Comparison of ENCODE assay signal across 8 mouse cellular contexts in the genomic region with DNA sequence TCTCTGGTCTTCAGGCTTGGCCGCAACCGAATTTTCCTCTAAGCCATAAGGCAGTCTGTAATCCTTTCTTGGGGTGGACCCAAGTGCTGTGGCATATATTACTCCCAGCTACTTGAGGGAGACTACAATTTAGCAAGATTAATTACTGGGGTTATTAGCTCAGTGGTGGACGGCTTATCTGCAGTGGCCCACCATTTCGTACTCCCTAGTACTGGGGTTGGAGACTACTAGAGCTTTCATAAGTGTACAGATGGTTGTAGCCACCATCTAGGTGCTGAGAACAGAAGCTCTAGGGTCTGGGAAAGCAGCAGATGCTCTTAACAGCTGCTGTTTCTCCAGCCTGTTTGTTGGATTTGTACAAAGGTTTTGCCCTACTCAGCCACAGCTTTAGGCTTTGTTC. TPM values are rescaled to one million over a fixed set of nuclear protein-coding genes. Genes with fewer than 3 reads are reported as not detected.
DNase-seq lines count a peak whose midpoint lies in the region; ATAC-seq and TF ChIP-seq lines count a peak whose summit lies in the region.

No protein-coding gene starts in this region.

- no peak for DNase-seq in heart, adult 2 months
- DNase-seq in heart, adult 9 months (ENCODE audit: low spot score in 2 of 2) = no peak
- peak; percentile 42 for DNase-seq in MEL (ENCODE audit: low read depth, low spot score)
- DNase-seq in hindbrain, embryonic 10.5 days (ENCODE audit: low spot score) = peak; percentile 11
- DNase-seq in midbrain, embryonic 14.5 days = peak; percentile 17
- no peak for DNase-seq in right cerebral cortex, postnatal 14 days
- no peak for DNase-seq in spleen, postnatal 4 days (ENCODE audit: low spot score in 2 of 2)
- no peak for DNase-seq in Muller cell, postnatal 12 days (ENCODE audit: inconsistent ontology term)

- H3K36me3 ChIP-seq in heart, adult 2 months (ENCODE audit: control insufficient read depth, insufficient read depth, low read length) = no peaks in the 10 kb centered on the region
- H3K36me3 ChIP-seq in MEL (ENCODE audit: control insufficient read depth in 1 of 2, insufficient read depth in 2 of 2, low read length in 2 of 2) = peaks cover 8 to 9% of the 10 kb centered on the region in 2 experiments
- peaks cover 37% of the 10 kb centered on the region for H3K36me3 ChIP-seq in hindbrain, embryonic 10.5 days
- peaks cover 33% of the 10 kb centered on the region for H3K36me3 ChIP-seq in midbrain, embryonic 14.5 days (ENCODE audit: control insufficient read depth, insufficient read depth, low read length)

- peak overlapping the region; percentile 58 for H3K4me2 ChIP-seq in midbrain, embryonic 14.5 days (ENCODE audit: low read length)

- WGBS in heart, adult 2 months = 20% methylated on average over 4 of the region's 4 CpGs
- WGBS in hindbrain, embryonic 10.5 days = 54% methylated on average over 4 of the region's 4 CpGs
- WGBS in midbrain, embryonic 14.5 days = 28% methylated on average over 4 of the region's 4 CpGs

- H3K4me1 ChIP-seq in heart, adult 2 months (ENCODE audit: control insufficient read depth, insufficient read depth, low read length) = peaks cover 5% of the 10 kb centered on the region
- peaks cover 3 to 7% of the 10 kb centered on the region in 2 experiments; a peak in 3 of 4 replicates for H3K4me1 ChIP-seq in MEL (ENCODE audit: control insufficient read depth in 1 of 2, insufficient read depth in 2 of 2, low read length in 2 of 2)
- peaks cover 22% of the 10 kb centered on the region for H3K4me1 ChIP-seq in hindbrain, embryonic 10.5 days (replicated peaks)
- H3K4me1 ChIP-seq in midbrain, embryonic 14.5 days (ENCODE audit: control insufficient read depth, insufficient read depth, low read length) = peaks cover 17% of the 10 kb centered on the region

- H3K9me3 ChIP-seq in MEL (replicated peaks; ENCODE audit: insufficient read depth, low read length) = no peaks in the 10 kb centered on the region
- no peaks in the 10 kb centered on the region for H3K9me3 ChIP-seq in hindbrain, embryonic 10.5 days
- H3K9me3 ChIP-seq in midbrain, embryonic 14.5 days (ENCODE audit: control insufficient read depth, low read length) = no peaks in the 10 kb centered on the region

- TF ChIP-seq POLR2A in heart, adult 2 months (IDR thresholded peaks at IDR 0.05; ENCODE audit: insufficient read depth, low read depth, low read length) = no peak
- no peak for TF ChIP-seq POLR2A in MEL (IDR thresholded peaks at IDR 0.05; ENCODE audit: control insufficient read depth in 1 of 2, insufficient read depth in 1 of 2, low read depth in 1 of 2, low read length in 2 of 2, poor library complexity in 1 of 2)

- TF ChIP-seq EP300 in heart, adult 2 months (IDR thresholded peaks at IDR 0.05; ENCODE audit: insufficient read depth, low read depth, low read length) = no peak
- TF ChIP-seq EP300 in MEL (IDR thresholded peaks at IDR 0.05; ENCODE audit: low read depth in 1 of 2, low read length in 2 of 2) = no peak

- intact Hi-C loops in heart, adult 2 months (cut with DNase I) = loop anchor here (2.0 to 5.0 kb wide), 2 partner anchors 64 to 154 kb away; a partner anchor contains a TSS

- no peak for TF ChIP-seq RAD21 in MEL (IDR thresholded peaks at IDR 0.05; ENCODE audit: low read depth, low read length)

- no peaks in the 10 kb centered on the region for H3K79me2 ChIP-seq in heart, adult 2 months (replicated peaks; ENCODE audit: control insufficient read depth, insufficient read depth, low read length)
- H3K79me2 ChIP-seq in MEL (ENCODE audit: control insufficient read depth, insufficient read depth, low read length, poor library complexity) = peaks cover 14% of the 10 kb centered on the region

- no peaks in the 10 kb centered on the region for H3K27me3 ChIP-seq in heart, adult 2 months (ENCODE audit: control insufficient read depth, insufficient read depth, low read length)
- H3K27me3 ChIP-seq in MEL (ENCODE audit: control insufficient read depth in 1 of 2, insufficient read depth in 2 of 2, low read length in 2 of 2) = no peaks in the 10 kb centered on the region
- no peaks in the 10 kb centered on the region for H3K27me3 ChIP-seq in hindbrain, embryonic 10.5 days (ENCODE audit: insufficient read depth, poor library complexity, severe bottlenecking)
- no peaks in the 10 kb centered on the region for H3K27me3 ChIP-seq in midbrain, embryonic 14.5 days (ENCODE audit: control insufficient read depth, insufficient read depth, low read length)

- TF ChIP-seq CTCF in heart, adult 2 months (IDR thresholded peaks at IDR 0.05) = no peak
- no peak for TF ChIP-seq CTCF in MEL (IDR thresholded peaks at IDR 0.05 in 2 of 3, conservative IDR thresholded peaks at IDR 0.05 in 1 of 3; ENCODE audit: control insufficient read depth in 1 of 3, insufficient read depth in 1 of 3, low read depth in 2 of 3, low read length in 3 of 3, poor library complexity in 1 of 3, severe bottlenecking in 1 of 3)

- no peak for ATAC-seq in midbrain, embryonic 14.5 days (ENCODE audit: low FRiP score, low TSS enrichment)

- H3K4me3 ChIP-seq in heart, adult 2 months = peak overlapping the region; percentile 63
- peak overlapping the region; percentile 91 to 97 for H3K4me3 ChIP-seq in MEL (ENCODE audit: control insufficient read depth in 1 of 2, insufficient read depth in 1 of 2, low read depth in 2 of 2, low read length in 2 of 2)
- peak overlapping the region; percentile 77 for H3K4me3 ChIP-seq in hindbrain, embryonic 10.5 days
- H3K4me3 ChIP-seq in midbrain, embryonic 14.5 days (replicated peaks; ENCODE audit: low read depth, low read length) = peak overlapping the region; percentile 65

- H3K27ac ChIP-seq in heart, adult 2 months = peak overlapping the region; percentile 86
- no peak overlapping the region for H3K27ac ChIP-seq in MEL (ENCODE audit: control insufficient read depth, low read depth, low read length)
- peak overlapping the region; percentile 94 for H3K27ac ChIP-seq in hindbrain, embryonic 10.5 days
- peak overlapping the region; percentile 32; the same call in 1 of the 2 replicates for H3K27ac ChIP-seq in midbrain, embryonic 14.5 days (replicated peaks; ENCODE audit: low read depth, low read length)

- H3K9ac ChIP-seq in heart, adult 2 months (ENCODE audit: low read depth, low read length) = peak overlapping the region; percentile 22
- H3K9ac ChIP-seq in MEL (ENCODE audit: control insufficient read depth, low read depth, low read length, poor library complexity, severe bottlenecking) = peak overlapping the region; percentile 90
- peak overlapping the region; percentile 91 for H3K9ac ChIP-seq in midbrain, embryonic 14.5 days (replicated peaks; ENCODE audit: low read length)

TF ChIP-seq in MEL, 35 proteins besides CTCF, POLR2A, EP300 and RAD21:
- TF ChIP-seq RCOR1 (IDR thresholded peaks at IDR 0.05; ENCODE audit: low read depth, low read length) = no peak
- TF ChIP-seq GATA1 (IDR thresholded peaks at IDR 0.05; ENCODE audit: low read depth, low read length) = 0 out of 2 replicates have a peak, but pooled peaks have one; percentile 7

RNA-seq across cellular contexts. Expression of a gene that starts 1.0 kb away (rescaled TPM):
- 100 to 1,000 TPM; 113 to 114 TPM for total RNA-seq in heart, adult 2 months (2021)
- polyA plus RNA-seq in heart, adult 2 months (2012; rRNA removed) = 89.9 and 102 TPM in 2 replicates
- total RNA-seq in MEL (2012; rRNA removed) = 413 and 419 TPM in 2 replicates
- 100 to 1,000 TPM in 1 of 2 experiments, not detected in 1; 291 TPM for polyA plus RNA-seq in MEL (2012; ENCODE audit: insufficient read depth in 1 of 2, insufficient read length in 2 of 2, low read depth in 1 of 2, low replicate concordance in 2 of 2, missing spikeins in 1 of 2)
- polyA plus RNA-seq in hindbrain, embryonic 10.5 days (2016; fragmentation: Nextera tagmentation; extraction: Ambion mirVana) = 498 and 516 TPM in 2 replicates
- polyA plus RNA-seq in midbrain, embryonic 14.5 days (2014; fragmentation: Nextera tagmentation; extraction: Ambion mirVana) = 333 and 347 TPM in 2 replicates

RNA-seq across cellular contexts. Expression of a gene that starts 8.5 kb away (rescaled TPM):
- total RNA-seq in heart, adult 2 months (2021) = under 1 TPM; 0.70 to 0.86 TPM
- polyA plus RNA-seq in heart, adult 2 months (2012; rRNA removed) = 0.70 and 0.73 TPM in 2 replicates
- 7.1 and 10.1 TPM in 2 replicates for total RNA-seq in MEL (2012; rRNA removed)
- polyA plus RNA-seq in MEL (2012; ENCODE audit: insufficient read depth in 1 of 2, insufficient read length in 2 of 2, low read depth in 1 of 2, low replicate concordance in 2 of 2, missing spikeins in 1 of 2) = under 1 TPM in 1 of 2 experiments, not detected in 1; 0.43 TPM
- polyA plus RNA-seq in hindbrain, embryonic 10.5 days (2016; fragmentation: Nextera tagmentation; extraction: Ambion mirVana) = 3.5 and 4.6 TPM in 2 replicates
- polyA plus RNA-seq in midbrain, embryonic 14.5 days (2014; fragmentation: Nextera tagmentation; extraction: Ambion mirVana) = 6.5 and 8.2 TPM in 2 replicates

Comparison
In these comparisons a context has a peak if more than half of its experiments do, and no peak if none do; other contexts are left out.
1. DNase-seq: peak in MEL (single experiment), hindbrain, embryonic 10.5 days (single experiment) and midbrain, embryonic 14.5 days (single experiment); none in heart, adult 2 months (0 of 2), heart, adult 9 months (0 of 2), right cerebral cortex, postnatal 14 days (single experiment), spleen, postnatal 4 days (0 of 2) and Muller cell, postnatal 12 days (single experiment).
2. H3K9ac ChIP-seq: peak in every context shown above with its lines; median percentile 91 in midbrain, embryonic 14.5 days; 90 in MEL; 22 in heart, adult 2 months.
3. Peak in every context shown above with its lines, with median percentiles within 50 percentile points of each other: H3K4me3 ChIP-seq.